Comparison of ENCODE assay signal across 11 mouse cellular contexts in the genomic region with DNA sequence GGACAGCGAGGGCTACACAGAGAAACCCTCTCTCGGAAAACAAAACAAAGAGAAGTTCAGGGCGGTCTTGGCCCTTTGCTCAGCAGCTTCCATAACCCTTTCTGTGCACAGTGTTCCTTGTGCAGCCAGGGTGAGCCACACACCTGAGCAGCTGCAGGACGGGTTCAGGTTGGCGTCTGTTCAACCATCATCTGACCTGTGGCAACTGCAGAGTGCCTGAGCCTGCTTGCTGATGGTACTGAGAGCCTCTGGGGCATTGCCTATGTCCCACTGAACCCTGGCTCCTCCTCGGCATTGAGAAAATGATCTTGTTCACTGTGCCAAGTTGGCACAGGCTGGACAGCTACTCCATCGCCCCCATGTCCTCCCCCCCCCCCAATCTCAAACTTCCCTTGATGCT. TPM values are rescaled to one million over a fixed set of nuclear protein-coding genes. Genes with fewer than 3 reads are reported as not detected.
DNase-seq lines count a peak whose midpoint lies in the region; ATAC-seq and TF ChIP-seq lines count a peak whose summit lies in the region.
"Had no signal": no experiment of that assay in that cellular context is flagged by ENCODE, and none has a peak within 500 bp of the region (broad histone marks: within the 10 kb centered on the region; RNA-seq: fewer than 3 reads in every experiment).

No protein-coding gene starts in this region.

- H3K4me1 ChIP-seq in heart, embryonic 12.5 days (replicated peaks), result peaks cover 30% of the 10 kb centered on the region
- H3K4me1 ChIP-seq in liver, embryonic 11.5 days (replicated peaks; ENCODE audit: control insufficient read depth, insufficient read depth, low read length), result peaks cover 3% of the 10 kb centered on the region; the same call in 1 of the 2 replicates
- H3K4me1 ChIP-seq in intestine, embryonic 15.5 days (replicated peaks), result peaks cover 8% of the 10 kb centered on the region; the same call in 1 of the 2 replicates
- peaks cover 29% of the 10 kb centered on the region for H3K4me1 ChIP-seq in olfactory bulb, adult 2 months (ENCODE audit: control insufficient read depth, insufficient read depth, low read length)

- DNase-seq in heart, postnatal 4 days, result no peak
- DNase-seq in liver, embryonic 11.5 days (ENCODE audit: low spot score), result no peak
- no peak for DNase-seq in liver
- no peak for DNase-seq in adrenal gland, postnatal 10 days
- DNase-seq: embryo, embryonic 11 days; kidney, adult 9 months had no signal

- no peak for ATAC-seq in heart, embryonic 12.5 days (ENCODE audit: insufficient number of reproducible peaks, low FRiP score)
- ATAC-seq in liver, embryonic 11.5 days (replicated peaks; ENCODE audit: low FRiP score), result no peak
- no peak for ATAC-seq in intestine, embryonic 15.5 days

- no peak overlapping the region for H3K9ac ChIP-seq in heart, embryonic 12.5 days
- H3K9ac ChIP-seq in liver, embryonic 11.5 days (ENCODE audit: low read depth, low read length), result no peak overlapping the region
- H3K9ac ChIP-seq in intestine, embryonic 15.5 days, result no peak overlapping the region

- no peak for TF ChIP-seq CTCF in olfactory bulb, adult 2 months (IDR thresholded peaks at IDR 0.05; ENCODE audit: insufficient read depth, low read depth, low read length)

- H3K27ac ChIP-seq in heart, embryonic 12.5 days (ENCODE audit: poor library complexity, severe bottlenecking), result no peak overlapping the region
- no peak overlapping the region for H3K27ac ChIP-seq in liver, embryonic 11.5 days (ENCODE audit: low read depth, low read length)
- no peak overlapping the region for H3K27ac ChIP-seq in intestine, embryonic 15.5 days
- peak overlapping the region; percentile 87 for H3K27ac ChIP-seq in olfactory bulb, adult 2 months (ENCODE audit: insufficient read depth, low read depth, low read length)
- H3K27ac ChIP-seq: macrophage had no signal

- no peak for TF ChIP-seq POLR2A in olfactory bulb, adult 2 months (IDR thresholded peaks at IDR 0.05; ENCODE audit: insufficient read depth, low read depth, low read length)

- H3K4me3 ChIP-seq in heart, embryonic 12.5 days, result no peak overlapping the region
- H3K4me3 ChIP-seq in liver, embryonic 11.5 days (ENCODE audit: low read depth, low read length), result no peak overlapping the region
- H3K4me3 ChIP-seq in intestine, embryonic 15.5 days (replicated peaks), result no peak overlapping the region
- H3K4me3 ChIP-seq in olfactory bulb, adult 2 months (ENCODE audit: insufficient read depth, low read depth, low read length), result peak overlapping the region; percentile 80

- no peaks in the 10 kb centered on the region for H3K27me3 ChIP-seq in heart, embryonic 12.5 days (replicated peaks)
- peaks cover 26% of the 10 kb centered on the region for H3K27me3 ChIP-seq in liver, embryonic 11.5 days (replicated peaks; ENCODE audit: control insufficient read depth, insufficient read depth, low read length)
- H3K27me3 ChIP-seq in intestine, embryonic 15.5 days (replicated peaks), result 0 out of 2 replicates have a peak, but pooled peaks cover 2% of the 10 kb centered on the region

- H3K36me3 ChIP-seq in heart, embryonic 12.5 days, result no peaks in the 10 kb centered on the region
- no peaks in the 10 kb centered on the region for H3K36me3 ChIP-seq in liver, embryonic 11.5 days (ENCODE audit: control insufficient read depth, insufficient read depth, low read length)
- H3K36me3 ChIP-seq in intestine, embryonic 15.5 days, result no peaks in the 10 kb centered on the region

- WGBS in heart, embryonic 12.5 days, result 86% methylated on average over 7 of the region's 7 CpGs
- WGBS in liver, embryonic 11.5 days, result 87% methylated on average over 7 of the region's 7 CpGs
- 84% methylated on average over 7 of the region's 7 CpGs for WGBS in intestine, embryonic 15.5 days
- WGBS in olfactory bulb, adult 2 months, result 69% methylated on average over 7 of the region's 7 CpGs

- H3K9me3 ChIP-seq in heart, embryonic 12.5 days (replicated peaks), result peaks cover 5% of the 10 kb centered on the region; the same call in 1 of the 2 replicates
- no peaks in the 10 kb centered on the region for H3K9me3 ChIP-seq in liver, embryonic 11.5 days (ENCODE audit: control insufficient read depth, low read length)
- H3K9me3 ChIP-seq in intestine, embryonic 15.5 days, result no peaks in the 10 kb centered on the region

- H3K4me2 ChIP-seq in heart, embryonic 12.5 days, result peak overlapping the region; percentile 81
- peak overlapping the region; percentile 82 for H3K4me2 ChIP-seq in liver, embryonic 11.5 days
- peak overlapping the region; percentile 92; the same call in 1 of the 2 replicates for H3K4me2 ChIP-seq in intestine, embryonic 15.5 days (replicated peaks)

RNA-seq across cellular contexts. Expression of gene Tgfb3, which starts 3.5 kb away (rescaled TPM):
- polyA plus RNA-seq in heart, embryonic 12.5 days (2016; fragmentation: Nextera tagmentation; extraction: Ambion mirVana), result 24.2 and 24.5 TPM in 2 replicates
- 10 to 100 TPM; 18.6 to 19.2 TPM for total RNA-seq in heart, postnatal 4 days (2021)
- 12.4 and 14.7 TPM in 2 replicates for polyA plus RNA-seq in liver, embryonic 11.5 days (2014; fragmentation: Nextera tagmentation; extraction: Ambion mirVana)
- 22.8 and 23.4 TPM in 2 replicates for polyA plus RNA-seq in intestine, embryonic 15.5 days (2015; fragmentation: Nextera tagmentation; extraction: Ambion mirVana)
- polyA plus RNA-seq in olfactory bulb, adult 2 months (2012; ENCODE audit: insufficient read depth, insufficient read length, low replicate concordance, missing spikeins), result not detected in 2 replicates
- 10 to 100 TPM; 15.0 to 16.6 TPM for total RNA-seq in adrenal gland, postnatal 10 days (2021)

RNA-seq across cellular contexts. Expression of gene Ift43, which starts 7.0 kb away (rescaled TPM):
- polyA plus RNA-seq in heart, embryonic 12.5 days (2016; fragmentation: Nextera tagmentation; extraction: Ambion mirVana), result 113 and 118 TPM in 2 replicates
- 10 to 100 TPM; 42.8 to 45.3 TPM for total RNA-seq in heart, postnatal 4 days (2021)
- 26.3 and 28.1 TPM in 2 replicates for polyA plus RNA-seq in liver, embryonic 11.5 days (2014; fragmentation: Nextera tagmentation; extraction: Ambion mirVana)
- 69.2 and 73.7 TPM in 2 replicates for polyA plus RNA-seq in intestine, embryonic 15.5 days (2015; fragmentation: Nextera tagmentation; extraction: Ambion mirVana)
- polyA plus RNA-seq in olfactory bulb, adult 2 months (2012; ENCODE audit: insufficient read depth, insufficient read length, low replicate concordance, missing spikeins), result not detected in 2 replicates
- total RNA-seq in adrenal gland, postnatal 10 days (2021), result 10 to 100 TPM; 25.3 to 25.7 TPM
- total RNA-seq: monocyte, adult 5-6 weeks had no signal

Comparison
In these comparisons a context has a peak if more than half of its experiments do, and no peak if none do; other contexts are left out.
1. RNA of gene Tgfb3, which starts 3.5 kb away (polyA plus RNA-seq): 24.2 to 24.5 TPM in heart, embryonic 12.5 days, 22.8 to 23.4 TPM in intestine, embryonic 15.5 days and 12.4 to 14.7 TPM in liver, embryonic 11.5 days; not detected in olfactory bulb, adult 2 months; every median in the first group is over 10 times any median in the second.
2. RNA of gene Ift43, which starts 7.0 kb away (polyA plus RNA-seq): 113 to 118 TPM in heart, embryonic 12.5 days, 69.2 to 73.7 TPM in intestine, embryonic 15.5 days and 26.3 to 28.1 TPM in liver, embryonic 11.5 days; not detected in olfactory bulb, adult 2 months; every median in the first group is over 10 times any median in the second.
3. Peak in every context shown above with its lines, with median percentiles within 50 percentile points of each other: H3K4me2 ChIP-seq.